Mouse (Mus musculus): ENCODE measurements around the gene Map1a.

DNA sequence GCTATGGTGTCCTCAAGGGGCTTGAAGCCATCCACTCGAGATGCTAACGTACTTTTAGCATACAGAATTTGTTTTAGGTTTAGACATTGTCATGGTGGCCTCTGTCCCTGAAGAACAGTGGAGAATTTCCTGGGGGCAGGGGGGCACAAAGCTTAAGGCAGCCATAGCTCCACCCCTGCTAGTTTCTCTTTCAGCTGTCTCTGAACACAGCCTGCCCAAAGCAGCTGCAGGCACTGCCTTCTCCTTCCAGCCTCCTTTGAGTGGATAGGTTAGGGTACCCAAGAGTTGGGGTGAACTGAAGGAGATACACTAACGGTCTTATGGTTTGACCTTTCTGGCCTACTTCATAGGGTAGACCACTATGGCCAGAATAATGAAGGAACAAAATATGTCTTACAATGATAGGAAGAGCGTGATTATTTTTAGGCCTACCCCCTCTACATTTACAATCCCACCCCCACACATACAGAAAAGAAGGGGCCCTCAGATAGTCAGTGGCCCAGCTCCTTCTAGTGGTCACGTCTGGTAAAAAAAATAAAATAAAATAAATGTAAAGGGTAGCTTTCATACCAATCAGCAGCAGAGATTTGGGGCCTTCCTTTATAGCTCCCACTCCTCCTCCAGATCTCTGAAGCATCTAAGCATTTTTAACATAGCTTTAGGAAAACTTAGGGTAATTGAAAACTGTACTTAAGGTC lies 3.1 kb downstream of the Map1a start:
- TF ChIP-seq CTCF (IDR thresholded peaks at IDR 0.05; ENCODE audit: control insufficient read depth, insufficient read depth, insufficient read length), result no peak
- TF ChIP-seq MAX (IDR thresholded peaks at IDR 0.05), result no peak
- TF ChIP-seq CEBPB (IDR thresholded peaks at IDR 0.05; ENCODE audit: low read depth), result no peak
- no peak for TF ChIP-seq MYOG (IDR thresholded peaks at IDR 0.05; ENCODE audit: control insufficient read depth, extremely low read depth, insufficient read length)
- TF ChIP-seq USF1 (IDR thresholded peaks at IDR 0.05; ENCODE audit: low read depth), result no peak
- no peak for TF ChIP-seq MYOD1 (IDR thresholded peaks at IDR 0.05; ENCODE audit: control insufficient read depth, insufficient read length, low read depth)
- no peak for TF ChIP-seq FOSL1 (IDR thresholded peaks at IDR 0.05; ENCODE audit: insufficient read depth, low read length, poor library complexity, severe bottlenecking)

Measured in C2C12 (cell line).